Mouse (Mus musculus): ENCODE measurements around the gene Grn. TPM values are rescaled to one million over a fixed set of nuclear protein-coding genes. Genes with fewer than 3 reads are reported as not detected.
"Not testable (repeated sequence)": the region's sequence is repeated elsewhere in the genome, so short reads cannot be mapped to it uniquely, and the experiment has no call there.

Grn gene
- polyA plus RNA-seq, 1 experiment from 2014 or later, result 88.9 TPM

DNA sequence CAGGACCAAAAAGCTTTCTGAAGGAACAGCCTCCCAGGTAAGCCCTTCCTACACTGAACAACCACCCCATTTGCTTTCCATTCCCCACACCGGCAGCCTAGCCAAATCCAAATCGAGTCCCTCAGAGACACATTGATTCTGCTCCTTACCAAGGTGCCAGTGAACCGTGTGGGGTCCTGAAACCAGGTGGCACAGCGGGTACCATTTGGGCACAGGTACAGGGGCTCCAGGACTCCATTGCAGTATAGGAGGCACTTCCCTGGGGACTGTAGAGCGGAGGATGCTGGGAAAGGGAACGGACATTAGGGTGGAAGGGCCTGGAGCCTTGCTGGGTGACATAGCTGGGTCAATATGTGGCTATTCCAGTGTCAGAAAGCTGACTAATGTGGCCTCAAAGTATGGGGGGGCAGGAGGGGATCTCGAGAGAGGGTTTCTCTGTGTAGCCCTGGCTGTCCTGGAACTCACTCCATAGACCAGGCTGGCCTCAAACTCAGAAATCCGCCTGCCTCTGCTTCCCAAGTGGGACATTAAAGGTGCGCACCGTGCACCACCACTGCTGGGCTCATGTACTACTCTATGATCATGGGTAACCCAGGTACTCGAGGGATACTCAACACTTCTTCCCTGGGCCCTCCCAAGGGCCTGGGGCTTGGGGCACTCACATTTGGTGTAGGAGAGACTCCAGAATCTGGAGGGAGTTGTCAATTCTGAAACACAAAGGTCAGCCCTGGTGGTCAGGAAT, 24.4 kb upstream of the Grn start:
- peaks cover 15% of the 10 kb centered on the region for H3K27me3 ChIP-seq (ENCODE audit: insufficient read depth, poor library complexity, severe bottlenecking)
- H3K36me3 ChIP-seq, result peaks cover 46% of the 10 kb centered on the region
- no peaks in the 10 kb centered on the region for H3K9me3 ChIP-seq
- WGBS, result 88% methylated on average over 11 of the region's 11 CpGs
- peak overlapping the region; percentile 89 for H3K4me3 ChIP-seq
- peak overlapping the region; percentile 95 for H3K27ac ChIP-seq
- no peak for DNase-seq (ENCODE audit: low spot score)
- peaks cover 61% of the 10 kb centered on the region for H3K4me1 ChIP-seq (replicated peaks)

DNA sequence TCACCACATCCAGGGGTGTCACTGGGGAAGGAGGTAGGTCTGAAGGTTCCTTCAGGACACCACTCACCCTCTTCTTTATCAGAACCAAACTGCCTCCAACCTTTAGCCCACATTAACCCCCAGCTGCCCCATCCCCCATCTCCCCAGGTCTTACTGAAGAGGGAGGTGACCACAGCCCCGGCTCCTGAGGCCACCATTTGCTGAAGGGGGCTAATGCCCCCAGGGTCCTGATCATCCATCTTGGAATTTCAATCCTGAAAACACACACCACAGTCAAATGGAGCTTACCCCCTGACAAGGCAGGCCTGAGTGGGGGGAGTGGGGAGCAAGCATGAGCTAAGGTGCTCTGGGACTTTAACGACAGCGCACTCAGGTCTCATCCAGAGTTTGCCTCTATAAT, 23.7 kb upstream of the Grn start:
- no peak for DNase-seq (ENCODE audit: low spot score)
- Histone ChIP-seq H3K36me3 (peaks cover 41% of the 10 kb centered on the region), H3K9me3 (no peaks in the 10 kb centered on the region), H3K27ac (peak overlapping the region; percentile 95), H3K4me3 (peak overlapping the region; percentile 89), H3K4me1 (replicated peaks) (peaks cover 58% of the 10 kb centered on the region), H3K27me3 (ENCODE audit: insufficient read depth, poor library complexity, severe bottlenecking) (peaks cover 9% of the 10 kb centered on the region)
- 11% methylated on average over 3 of the region's 3 CpGs for WGBS

DNA sequence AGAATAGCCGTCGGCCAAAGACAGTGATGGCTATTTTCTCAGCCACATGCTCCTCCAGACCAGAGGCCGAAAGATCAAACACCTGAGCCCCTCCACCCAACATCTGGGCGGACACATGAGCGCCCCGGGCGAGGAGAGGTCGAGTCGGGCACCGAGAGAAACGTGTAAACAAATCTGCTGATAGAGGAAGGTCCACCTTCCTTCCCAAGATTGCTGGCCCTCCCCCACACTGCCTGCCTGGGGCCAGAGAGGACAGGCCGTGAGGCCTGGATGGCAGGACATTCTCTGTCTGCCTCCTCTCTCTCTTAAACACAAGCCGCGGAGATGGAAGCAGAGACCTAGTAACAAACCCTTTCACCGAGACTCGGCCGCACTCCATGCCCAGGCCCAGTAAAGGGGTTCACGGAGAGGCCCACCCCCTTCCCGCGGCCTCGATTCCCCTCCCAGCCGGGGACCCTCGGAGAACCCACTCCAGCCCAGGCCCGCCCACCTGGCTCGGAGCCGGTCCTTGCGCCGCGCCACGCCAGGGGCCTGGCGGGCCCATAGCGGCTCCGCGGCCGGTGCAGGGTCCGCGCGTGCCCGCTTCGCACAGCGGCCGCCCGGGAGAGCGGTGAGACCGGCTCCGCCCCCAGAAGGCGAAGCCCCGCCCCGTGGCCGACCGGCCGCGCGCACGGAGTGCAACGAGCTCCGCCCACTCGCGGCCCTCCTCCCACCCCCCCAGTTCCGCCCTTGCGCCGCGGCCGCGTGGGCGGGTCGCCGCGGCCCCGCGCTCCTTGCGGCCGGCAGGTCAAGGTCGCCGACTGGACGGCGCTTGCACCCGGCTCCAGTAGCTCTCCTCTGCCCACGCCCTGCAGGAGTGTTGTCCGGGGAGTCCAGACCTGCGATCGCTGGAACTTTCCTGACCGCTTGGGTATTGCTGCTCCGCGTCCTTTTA, 22.9 kb upstream of the Grn start:
- Histone ChIP-seq H3K9me3 (no peaks in the 10 kb centered on the region), H3K27ac (peak overlapping the region; percentile 95), H3K4me1 (replicated peaks) (peaks cover 56% of the 10 kb centered on the region), H3K36me3 (peaks cover 33% of the 10 kb centered on the region), H3K4me3 (peak overlapping the region; percentile 89), H3K27me3 (ENCODE audit: insufficient read depth, poor library complexity, severe bottlenecking) (peaks cover under 1% of the 10 kb centered on the region)
- under 1% methylated on average over 85 of the region's 85 CpGs for WGBS
- peak; percentile 92 for DNase-seq (ENCODE audit: low spot score)

GRCm38 (mm10) chr11:102407834-102408215, 22.3 kb upstream of the Grn start, which contains the start of gene Slc25a39:
Gene Slc25a39, minus strand, starts transcription at chr11:102407946.
- H3K27ac ChIP-seq, result peak within 1 kb of the TSS; percentile 95
- peaks cover 26% of the 10 kb centered on the region for H3K36me3 ChIP-seq
- DNase-seq (ENCODE audit: low spot score), result no peak
- WGBS, result 2% methylated on average over 19 of the region's 19 CpGs
- no peaks in the 10 kb centered on the region for H3K27me3 ChIP-seq (ENCODE audit: insufficient read depth, poor library complexity, severe bottlenecking)
- no peaks in the 10 kb centered on the region for H3K9me3 ChIP-seq
- H3K4me3 ChIP-seq, result peak within 1 kb of the TSS; percentile 89
- peaks cover 55% of the 10 kb centered on the region for H3K4me1 ChIP-seq (replicated peaks)

DNA sequence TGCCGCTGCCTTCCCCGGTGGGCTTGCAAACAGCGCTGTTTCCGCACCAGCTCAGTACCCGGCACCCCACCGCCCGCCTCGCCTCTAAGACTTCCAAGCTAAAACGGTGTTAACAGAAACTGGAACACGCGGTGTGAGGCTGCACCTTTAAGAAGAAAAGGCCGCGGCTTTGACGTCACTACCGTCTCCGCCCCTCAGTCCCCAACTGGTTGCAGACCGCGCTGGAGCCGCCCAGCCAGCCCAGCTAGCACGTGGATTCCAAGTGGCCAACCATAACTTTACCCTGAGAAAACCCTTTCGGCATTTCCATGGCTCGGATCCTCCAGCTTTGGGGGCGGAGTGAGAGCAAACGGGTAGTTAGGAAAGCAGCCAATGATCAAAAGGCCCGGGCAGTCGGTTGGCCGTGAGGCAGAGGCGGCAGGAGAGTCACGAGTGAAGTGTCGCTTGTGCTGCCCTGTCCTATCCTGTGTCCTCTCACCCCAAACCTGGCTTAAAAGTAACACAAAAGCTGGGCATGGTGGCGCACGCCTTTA, 21.7 kb upstream of the Grn start:
- WGBS, result under 1% methylated on average over 32 of the region's 32 CpGs
- Histone ChIP-seq H3K4me1 (replicated peaks) (peaks cover 55% of the 10 kb centered on the region), H3K36me3 (peaks cover 21% of the 10 kb centered on the region), H3K4me3 (peak overlapping the region; percentile 89), H3K27ac (peak overlapping the region; percentile 95), H3K9me3 (no peaks in the 10 kb centered on the region), H3K27me3 (ENCODE audit: insufficient read depth, poor library complexity, severe bottlenecking) (no peaks in the 10 kb centered on the region)
- DNase-seq (ENCODE audit: low spot score), result peak; percentile 98

DNA sequence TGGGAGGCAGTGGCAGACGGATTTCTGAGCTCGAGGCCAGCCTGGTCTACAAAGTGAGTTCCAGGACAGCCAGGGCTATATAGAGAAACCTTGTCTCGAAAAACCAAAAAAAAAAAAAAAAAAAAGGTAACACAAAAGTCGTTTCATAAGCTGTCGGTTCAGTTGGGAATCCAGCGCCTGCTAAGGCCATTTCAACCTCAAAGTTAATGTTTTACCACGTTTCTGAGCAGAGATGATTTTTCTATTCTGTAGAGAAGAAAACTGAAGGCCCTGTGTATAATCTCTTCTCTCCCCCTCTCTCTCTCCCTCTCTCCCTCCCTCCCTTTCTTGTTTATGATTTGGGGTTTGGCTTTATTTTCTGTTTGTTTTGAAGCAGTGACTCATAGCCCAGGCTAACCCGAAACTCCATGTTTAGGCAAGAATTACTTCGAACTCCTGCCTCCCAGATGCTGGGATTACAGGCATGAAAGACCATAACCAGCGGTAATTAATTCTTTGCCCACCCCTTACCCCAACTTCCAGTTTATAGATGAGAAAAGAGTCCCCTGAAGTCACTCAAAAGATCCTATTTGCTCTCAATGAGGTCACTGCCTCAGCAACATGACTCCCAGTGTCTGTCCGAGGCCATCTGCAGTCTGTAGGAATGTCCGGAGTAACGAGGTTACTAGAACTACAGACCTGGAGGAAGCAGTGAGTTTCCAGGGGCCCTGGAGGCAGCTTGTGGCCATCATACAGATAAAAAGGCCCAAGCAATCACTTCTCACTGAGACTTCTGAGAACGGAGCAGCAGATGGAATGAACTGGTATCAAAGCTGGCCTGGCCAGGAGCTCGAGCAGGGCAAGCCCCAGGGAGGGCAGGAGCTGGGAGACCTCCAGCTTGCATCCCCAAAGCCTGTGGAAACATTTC, 21.0 kb upstream of the Grn start:
- Histone ChIP-seq H3K4me3 (peak overlapping the region; percentile 89), H3K9me3 (no peaks in the 10 kb centered on the region), H3K4me1 (replicated peaks) (peaks cover 55% of the 10 kb centered on the region), H3K27me3 (ENCODE audit: insufficient read depth, poor library complexity, severe bottlenecking) (no peaks in the 10 kb centered on the region), H3K27ac (peak overlapping the region; percentile 95), H3K36me3 (peaks cover 13% of the 10 kb centered on the region)
- no peak for DNase-seq (ENCODE audit: low spot score)
- WGBS, result 41% methylated on average over 15 of the region's 15 CpGs

DNA sequence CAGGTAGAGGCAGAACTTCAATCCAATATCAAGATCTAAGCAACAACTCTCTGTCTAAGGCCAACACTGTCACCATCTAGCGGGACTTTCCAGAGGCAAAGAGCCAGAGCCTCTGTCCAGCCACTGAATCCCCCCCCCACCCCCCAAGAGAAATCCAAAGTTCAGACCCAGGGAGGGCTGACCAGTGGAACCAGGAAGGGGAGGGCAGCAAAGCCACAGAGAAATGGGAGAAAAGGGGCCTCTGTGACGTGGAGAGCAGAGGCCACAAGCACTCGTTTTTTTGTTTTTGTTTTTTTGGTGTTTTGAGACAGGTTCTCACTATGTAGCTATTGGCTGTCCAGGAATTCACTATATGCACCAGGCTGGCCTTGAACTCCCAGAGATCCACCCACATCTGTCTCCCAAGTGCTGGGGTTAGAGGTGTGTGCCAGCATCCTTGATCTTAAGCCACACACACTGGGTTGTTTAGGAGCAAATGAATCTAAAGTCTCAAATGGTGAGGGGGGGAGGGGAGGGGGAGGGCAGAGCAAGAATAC, 20.3 kb upstream of the Grn start:
- 84% methylated on average over 3 of the region's 3 CpGs for WGBS
- Histone ChIP-seq H3K9me3 (no peaks in the 10 kb centered on the region), H3K4me1 (replicated peaks) (peaks cover 48% of the 10 kb centered on the region), H3K27ac (no peak overlapping the region), H3K4me3 (peak overlapping the region; percentile 16; the same call in 1 of the 2 replicates), H3K36me3 (peaks cover 6% of the 10 kb centered on the region), H3K27me3 (ENCODE audit: insufficient read depth, poor library complexity, severe bottlenecking) (no peaks in the 10 kb centered on the region)
- DNase-seq (ENCODE audit: low spot score), result no peak

GRCm38 (mm10) chr11:102410345-102410744, 19.8 kb upstream of the Grn start:
- H3K9me3 ChIP-seq; H3K27ac ChIP-seq; H3K36me3 ChIP-seq; DNase-seq (ENCODE audit: low spot score); H3K4me3 ChIP-seq; H3K27me3 ChIP-seq (ENCODE audit: insufficient read depth, poor library complexity, severe bottlenecking): not testable (repeated sequence)
- peaks cover 43% of the 10 kb centered on the region for H3K4me1 ChIP-seq (replicated peaks)
- 90% methylated on average over 3 of the region's 3 CpGs for WGBS

DNA sequence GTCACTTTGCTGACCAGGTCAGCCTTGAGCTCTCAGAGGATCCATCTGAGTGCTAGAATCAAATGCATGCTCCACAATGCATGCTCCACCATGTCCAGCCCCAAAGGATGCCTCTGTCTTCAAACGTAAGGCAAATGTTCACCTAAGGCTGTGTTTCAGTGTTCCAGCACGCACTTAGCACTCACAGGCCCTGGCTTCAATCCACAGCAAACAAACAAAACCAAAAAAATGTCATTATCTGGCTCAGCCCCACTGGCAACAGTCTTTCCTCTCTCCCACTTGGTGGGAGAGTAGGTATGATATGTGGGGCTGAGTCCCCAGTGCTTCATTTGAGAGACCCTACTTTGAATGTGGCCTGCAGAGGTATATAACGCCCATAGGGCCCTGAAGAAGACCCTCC, 19.1 kb upstream of the Grn start:
- no peak overlapping the region for H3K4me3 ChIP-seq
- no peak for DNase-seq (ENCODE audit: low spot score)
- H3K36me3 ChIP-seq, result no peaks in the 10 kb centered on the region
- 88% methylated on average over 3 of the region's 3 CpGs for WGBS
- peaks cover 36% of the 10 kb centered on the region for H3K4me1 ChIP-seq (replicated peaks)
- H3K27me3 ChIP-seq (ENCODE audit: insufficient read depth, poor library complexity, severe bottlenecking), result no peaks in the 10 kb centered on the region
- no peaks in the 10 kb centered on the region for H3K9me3 ChIP-seq
- no peak overlapping the region for H3K27ac ChIP-seq

DNA sequence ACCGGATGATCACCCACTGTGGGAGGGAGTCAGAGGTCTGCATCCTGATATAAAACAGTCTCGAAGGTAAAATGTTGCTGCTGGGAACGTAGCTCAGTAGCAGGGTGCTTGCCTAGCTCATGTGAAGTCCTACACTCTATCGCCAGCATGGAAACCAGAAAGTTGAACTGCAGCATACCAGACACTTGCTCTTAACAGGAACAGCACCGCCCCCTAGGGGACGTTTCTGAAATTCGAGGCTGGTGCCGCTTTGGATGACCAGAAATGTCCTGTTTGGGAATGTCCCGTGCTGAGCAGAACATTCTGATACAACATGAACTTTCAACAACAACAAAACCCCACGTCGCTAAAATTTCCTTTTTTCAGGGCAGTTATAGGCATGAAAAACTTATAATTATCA, 18.4 kb upstream of the Grn start:
- DNase-seq (ENCODE audit: low spot score), result peak; percentile 91
- Histone ChIP-seq H3K36me3 (no peaks in the 10 kb centered on the region), H3K9me3 (no peaks in the 10 kb centered on the region), H3K27ac (no peak overlapping the region), H3K4me1 (replicated peaks) (peaks cover 30% of the 10 kb centered on the region), H3K4me3 (no peak overlapping the region; the same call in 1 of the 2 replicates), H3K27me3 (ENCODE audit: insufficient read depth, poor library complexity, severe bottlenecking) (no peaks in the 10 kb centered on the region)
- 9% methylated on average over 11 of the region's 11 CpGs for WGBS

DNA sequence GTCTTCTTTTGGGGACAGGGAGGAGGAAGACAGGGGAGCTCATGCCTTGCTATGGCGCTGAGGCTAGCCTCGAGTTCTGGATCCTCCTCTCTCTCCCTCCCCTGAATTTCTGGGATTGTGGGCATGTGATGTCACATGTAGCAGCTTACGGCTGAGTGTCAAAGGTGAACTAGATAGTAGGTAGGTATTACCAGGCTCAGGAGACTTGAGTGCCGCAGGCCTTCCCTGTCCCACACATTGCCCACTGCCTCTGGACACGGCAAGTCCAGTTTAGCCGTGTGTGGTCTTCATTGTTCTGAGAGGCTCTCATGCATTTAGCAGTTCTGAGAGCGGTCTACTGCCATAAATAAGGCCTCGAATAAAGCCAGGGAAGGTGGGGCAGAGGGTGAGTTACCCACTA, 17.1 kb upstream of the Grn start:
- 75% methylated on average over 8 of the region's 8 CpGs for WGBS
- Histone ChIP-seq H3K27ac (no peak overlapping the region), H3K4me1 (replicated peaks) (peaks cover 16% of the 10 kb centered on the region), H3K4me3 (no peak overlapping the region), H3K9me3 (no peaks in the 10 kb centered on the region), H3K27me3 (ENCODE audit: insufficient read depth, poor library complexity, severe bottlenecking) (no peaks in the 10 kb centered on the region), H3K36me3 (no peaks in the 10 kb centered on the region)
- DNase-seq (ENCODE audit: low spot score), result no peak

Data from hindbrain, embryonic 10.5 days (tissue).